Mouse (Mus musculus): ENCODE results near the gene Cabin1. TPM values are rescaled to one million over a fixed set of nuclear protein-coding genes. Genes with fewer than 3 reads are reported as not detected.

The Cabin1 gene
- polyA plus RNA-seq, 1 experiment from 2014 or later = 40.7 TPM

- H3K27me3 ChIP-seq = no peaks in the 10 kb centered on the region
- in situ Hi-C loops (cut with MboI; ENCODE audit: low pct_unique_long_range_greater_than_20kb) = no loop called here
- ATAC-seq (no peak), DNase-seq (ENCODE audit: low read depth, low spot score) (no peak)
- POLR2A ChIA-PET = no interaction called here
- CTCF ChIA-PET = interaction anchor here (1.3 kb wide), 1 partner anchor 16 kb away, joined by 3 read pairs; no protein-coding TSS in a partner anchor
- no peak for TF ChIP-seq CTCF (IDR thresholded peaks at IDR 0.05)
Measured at GRCm38 (mm10) chr10:75686724-75687123, 77.4 kb downstream of the Cabin1 start.

GRCm38 (mm10) chr10:75684035-75685004 is 79.8 kb downstream of the Cabin1 start:
- POLR2A ChIA-PET = no interaction called here
- H3K27me3 ChIP-seq = no peaks in the 10 kb centered on the region
- CTCF ChIA-PET = interaction anchor here (0.9 to 1.6 kb wide), 5 partner anchors 10 to 56 kb away, joined by 3 to 6 read pairs (median 3); no protein-coding TSS in a partner anchor
- in situ Hi-C loops (cut with MboI; ENCODE audit: low pct_unique_long_range_greater_than_20kb) = no loop called here
- DNase-seq (ENCODE audit: low read depth, low spot score) (no peak), ATAC-seq (no peak)
- no peak for TF ChIP-seq CTCF (IDR thresholded peaks at IDR 0.05)

GRCm38 (mm10) chr10:75680574-75681001 is 83.6 kb downstream of the Cabin1 start:
- no peak for ATAC-seq
- in situ Hi-C loops (cut with MboI; ENCODE audit: low pct_unique_long_range_greater_than_20kb) = no loop called here
- CTCF ChIA-PET = interaction anchor here (0.9 to 1.2 kb wide), 3 partner anchors 10 to 94 kb away, joined by 4 read pairs; no protein-coding TSS in a partner anchor
- no peak for TF ChIP-seq CTCF (IDR thresholded peaks at IDR 0.05)
- DNase-seq (ENCODE audit: low read depth, low spot score) = no peak
- POLR2A ChIA-PET = no interaction called here
- no peaks in the 10 kb centered on the region for H3K27me3 ChIP-seq

- DNase-seq (ENCODE audit: low read depth, low spot score) (no peak), ATAC-seq (no peak)
- ChIA-PET CTCF (interaction anchor here (1.2 kb wide), 1 partner anchor 9 kb away, joined by 4 read pairs; no protein-coding TSS in a partner anchor), POLR2A (no interaction called here)
- in situ Hi-C loops (cut with MboI; ENCODE audit: low pct_unique_long_range_greater_than_20kb) = no loop called here
- no peak for TF ChIP-seq CTCF (IDR thresholded peaks at IDR 0.05)
- H3K27me3 ChIP-seq = no peaks in the 10 kb centered on the region
Measured at GRCm38 (mm10) chr10:75679204-75679603, 84.9 kb downstream of the Cabin1 start.

- DNase-seq (ENCODE audit: low read depth, low spot score) (no peak), ATAC-seq (no peak)
- no peaks in the 10 kb centered on the region for H3K27me3 ChIP-seq
- in situ Hi-C loops (cut with MboI; ENCODE audit: low pct_unique_long_range_greater_than_20kb) = no loop called here
- ChIA-PET POLR2A (no interaction called here), CTCF (interaction anchor here (1.0 kb wide), 1 partner anchor 12 kb away, joined by 5 read pairs; no protein-coding TSS in a partner anchor)
- no peak for TF ChIP-seq CTCF (IDR thresholded peaks at IDR 0.05)
Measured at GRCm38 (mm10) chr10:75677989-75678388, 86.2 kb downstream of the Cabin1 start.

- DNase-seq (ENCODE audit: low read depth, low spot score) (no peak), ATAC-seq (no peak)
- CTCF ChIA-PET = interaction anchor here (1.0 to 1.2 kb wide), 2 partner anchors 11 kb away, joined by 4 to 5 read pairs; no protein-coding TSS in a partner anchor
Measured at GRCm38 (mm10) chr10:75677571-75677970, 86.6 kb downstream of the Cabin1 start.

GRCm38 (mm10) chr10:75676819-75677565 is 87.1 kb downstream of the Cabin1 start:
- no peak for TF ChIP-seq CTCF (IDR thresholded peaks at IDR 0.05)
- ChIA-PET CTCF (interaction anchor here (1.2 kb wide), 1 partner anchor 12 kb away, joined by 4 read pairs; no protein-coding TSS in a partner anchor), POLR2A (no interaction called here)
- ATAC-seq (peak; percentile 44), DNase-seq (ENCODE audit: low read depth, low spot score) (no peak)
- no peaks in the 10 kb centered on the region for H3K27me3 ChIP-seq
- in situ Hi-C loops (cut with MboI; ENCODE audit: low pct_unique_long_range_greater_than_20kb) = no loop called here

More at GRCm38 (mm10) chr10:75677571-75677970, 86.6 kb downstream of the Cabin1 start:
- no peak for TF ChIP-seq CTCF (IDR thresholded peaks at IDR 0.05)
- in situ Hi-C loops (cut with MboI; ENCODE audit: low pct_unique_long_range_greater_than_20kb) = no loop called here
- no peaks in the 10 kb centered on the region for H3K27me3 ChIP-seq
- POLR2A ChIA-PET = no interaction called here

- DNase-seq (ENCODE audit: low read depth, low spot score) (no peak), ATAC-seq (peak; percentile 19)
- POLR2A ChIA-PET = no interaction called here
- CTCF ChIA-PET = no interaction called here
- in situ Hi-C loops (cut with MboI; ENCODE audit: low pct_unique_long_range_greater_than_20kb) = no loop called here
- no peak for TF ChIP-seq CTCF (IDR thresholded peaks at IDR 0.05)
- no peaks in the 10 kb centered on the region for H3K27me3 ChIP-seq
Measured at GRCm38 (mm10) chr10:75676286-75676685, 87.9 kb downstream of the Cabin1 start.

GRCm38 (mm10) chr10:75675594-75675993 is 88.5 kb downstream of the Cabin1 start:
- no peak for TF ChIP-seq CTCF (IDR thresholded peaks at IDR 0.05)
- ATAC-seq (no peak), DNase-seq (ENCODE audit: low read depth, low spot score) (no peak)
- ChIA-PET POLR2A (no interaction called here), CTCF (no interaction called here)
- in situ Hi-C loops (cut with MboI; ENCODE audit: low pct_unique_long_range_greater_than_20kb) = no loop called here
- H3K27me3 ChIP-seq = no peaks in the 10 kb centered on the region

- no peak for TF ChIP-seq CTCF (IDR thresholded peaks at IDR 0.05)
- no peaks in the 10 kb centered on the region for H3K27me3 ChIP-seq
- ATAC-seq (no peak), DNase-seq (ENCODE audit: low read depth, low spot score) (no peak)
- in situ Hi-C loops (cut with MboI; ENCODE audit: low pct_unique_long_range_greater_than_20kb) = no loop called here
- ChIA-PET CTCF (interaction anchor here (1.8 kb wide), 1 partner anchor 10 kb away, joined by 4 read pairs; no protein-coding TSS in a partner anchor), POLR2A (no interaction called here)
Measured at GRCm38 (mm10) chr10:75669936-75670335, 94.2 kb downstream of the Cabin1 start.

All from Patski (cell line).